ENCODE assay signal across 9 mouse cellular contexts in genomic region chr2:131827999-131828975, GRCm38 (mm10). TPM values are rescaled to one million over a fixed set of nuclear protein-coding genes. Genes with fewer than 3 reads are reported as not detected.
DNase-seq lines count a peak whose midpoint lies in the region; ATAC-seq and TF ChIP-seq lines count a peak whose summit lies in the region.
"Had no signal": no experiment of that assay in that cellular context is flagged by ENCODE, and none has a peak within 500 bp of the region (broad histone marks: within the 10 kb centered on the region; RNA-seq: fewer than 3 reads in every experiment).

No protein-coding gene starts in this region.

- H3K36me3 ChIP-seq in heart, embryonic 12.5 days = 0 out of 2 replicates have a peak, but pooled peaks cover 3% of the 10 kb centered on the region
- no peaks in the 10 kb centered on the region for H3K36me3 ChIP-seq in lung, postnatal 0 days (ENCODE audit: insufficient read depth, low read length)
- H3K36me3 ChIP-seq: limb, embryonic 12.5 days had no signal

- TF ChIP-seq CTCF in gastrocnemius, adult 2 months (IDR thresholded peaks at IDR 0.05) = peak; percentile 73
- peak; percentile 79 for TF ChIP-seq CTCF in layer of hippocampus, adult 2 months (conservative IDR thresholded peaks at IDR 0.05)
- peak; percentile 75 for TF ChIP-seq CTCF in lung, postnatal 0 days (IDR thresholded peaks at IDR 0.05)

- TF ChIP-seq EP300 in lung, postnatal 0 days (IDR thresholded peaks at IDR 0.05) = peak; percentile 29; the same call in 1 of the 2 replicates

- peak overlapping the region; percentile 38 for H3K4me3 ChIP-seq in gastrocnemius, adult 2 months
- no peak overlapping the region for H3K4me3 ChIP-seq in heart, embryonic 12.5 days
- peak overlapping the region; percentile 9; the same call in 1 of the 2 replicates for H3K4me3 ChIP-seq in layer of hippocampus, adult 2 months
- no peak overlapping the region for H3K4me3 ChIP-seq in lung, postnatal 0 days (ENCODE audit: low read depth, low read length)
- H3K4me3 ChIP-seq: limb, embryonic 12.5 days had no signal

- ATAC-seq in heart, embryonic 12.5 days (ENCODE audit: insufficient number of reproducible peaks, low FRiP score) = no peak
- peak; percentile 43 for ATAC-seq in lung, postnatal 0 days

- H3K27ac ChIP-seq in gastrocnemius, adult 2 months = peak overlapping the region; percentile 31; the same call in 1 of the 2 replicates
- no peak overlapping the region for H3K27ac ChIP-seq in heart, embryonic 12.5 days (ENCODE audit: poor library complexity, severe bottlenecking)
- peak overlapping the region; percentile 87 for H3K27ac ChIP-seq in layer of hippocampus, adult 2 months
- H3K27ac ChIP-seq in lung, postnatal 0 days (ENCODE audit: low read length) = no peak overlapping the region
- H3K27ac ChIP-seq: limb, embryonic 12.5 days had no signal

- peak overlapping the region; percentile 31; the same call in 1 of the 2 replicates for H3K4me2 ChIP-seq in heart, embryonic 12.5 days
- H3K4me2 ChIP-seq in lung, postnatal 0 days (replicated peaks; ENCODE audit: low read depth, low read length) = no peak overlapping the region
- H3K4me2 ChIP-seq: limb, embryonic 12.5 days had no signal

- H3K4me1 ChIP-seq in heart, embryonic 12.5 days (replicated peaks) = peaks cover 14% of the 10 kb centered on the region
- no peaks in the 10 kb centered on the region for H3K4me1 ChIP-seq in lung, postnatal 0 days (ENCODE audit: insufficient read depth, low read depth, low read length)
- H3K4me1 ChIP-seq: limb, embryonic 12.5 days had no signal

- H3K9me3 ChIP-seq in heart, embryonic 12.5 days (replicated peaks) = peaks cover 11% of the 10 kb centered on the region; the same call in 1 of the 2 replicates
- no peaks in the 10 kb centered on the region for H3K9me3 ChIP-seq in lung, postnatal 0 days (ENCODE audit: low read length)

- DNase-seq in gastrocnemius, adult 2 months = peak; percentile 24
- DNase-seq in gastrocnemius, postnatal 25 days = no peak
- DNase-seq in T-cell, adult 2 months (ENCODE audit: low spot score) = peak; percentile 46
- peak; percentile 86 for DNase-seq in embryo, embryonic 10.5 days (ENCODE audit: low spot score)
- DNase-seq in layer of hippocampus, adult 2 months (ENCODE audit: low spot score in 2 of 2) = peak; percentile 75 to 83
- peak; percentile 84 for DNase-seq in lung, postnatal 0 days (ENCODE audit: low spot score)
- DNase-seq in retina, postnatal 7 days (ENCODE audit: low read depth, low spot score) = peak; percentile 60

- WGBS in heart, embryonic 12.5 days = 43% methylated on average over 18 of the region's 18 CpGs
- WGBS in lung, postnatal 0 days = 43% methylated on average over 18 of the region's 18 CpGs

- intact Hi-C loops in gastrocnemius, adult 2 months (cut with DNase I) = loop anchor here (1.0 to 10.0 kb wide), 2 partner anchors 111 to 287 kb away; no protein-coding TSS in a partner anchor

- no peak overlapping the region for H3K9ac ChIP-seq in heart, embryonic 12.5 days
- no peak overlapping the region for H3K9ac ChIP-seq in lung, postnatal 0 days (replicated peaks; ENCODE audit: low read depth)
- H3K9ac ChIP-seq: limb, embryonic 12.5 days had no signal

- H3K27me3 ChIP-seq in heart, embryonic 12.5 days (replicated peaks) = no peaks in the 10 kb centered on the region
- H3K27me3 ChIP-seq in lung, postnatal 0 days (replicated peaks; ENCODE audit: insufficient read depth, low read length) = no peaks in the 10 kb centered on the region
- H3K27me3 ChIP-seq: limb, embryonic 12.5 days had no signal

RNA-seq across cellular contexts. Expression of gene Erv3, which starts 31.3 kb away (rescaled TPM):
- not detected for total RNA-seq in gastrocnemius, adult 2 months (2021)
- not detected for total RNA-seq in gastrocnemius, postnatal 25 days (2021)
- not detected in 2 replicates for polyA plus RNA-seq in heart, embryonic 12.5 days (2016; fragmentation: Nextera tagmentation; extraction: Ambion mirVana)
- under 1 TPM in 1 of 2 experiments, not detected in 1; 0.12 TPM for total RNA-seq in layer of hippocampus, adult 2 months (2021)
- polyA plus RNA-seq in lung, postnatal 0 days (2015; fragmentation: Nextera tagmentation; extraction: Ambion mirVana) = not detected in 2 replicates
- polyA plus RNA-seq: limb, embryonic 12.5 days had no signal

Comparison
In these comparisons a context has a peak if more than half of its experiments do, and no peak if none do; other contexts are left out.
1. H3K27ac ChIP-seq: peak in gastrocnemius, adult 2 months (single experiment) and layer of hippocampus, adult 2 months (single experiment); none in heart, embryonic 12.5 days (single experiment) and lung, postnatal 0 days (single experiment).
2. H3K4me3 ChIP-seq: peak in gastrocnemius, adult 2 months (single experiment) and layer of hippocampus, adult 2 months (single experiment); none in heart, embryonic 12.5 days (single experiment) and lung, postnatal 0 days (single experiment).
3. Peak in every context shown above with its lines, with median percentiles within 50 percentile points of each other: CTCF ChIP-seq.